Mouse (Mus musculus): ENCODE measurements around the gene Hist1h4a. TPM values are rescaled to one million over a fixed set of nuclear protein-coding genes. Genes with fewer than 3 reads are reported as not detected.

Gene Hist1h4a
- total RNA-seq, 4 experiments from 2014 or later = 4.1 to 10.2 (median 5.4) TPM

DNA sequence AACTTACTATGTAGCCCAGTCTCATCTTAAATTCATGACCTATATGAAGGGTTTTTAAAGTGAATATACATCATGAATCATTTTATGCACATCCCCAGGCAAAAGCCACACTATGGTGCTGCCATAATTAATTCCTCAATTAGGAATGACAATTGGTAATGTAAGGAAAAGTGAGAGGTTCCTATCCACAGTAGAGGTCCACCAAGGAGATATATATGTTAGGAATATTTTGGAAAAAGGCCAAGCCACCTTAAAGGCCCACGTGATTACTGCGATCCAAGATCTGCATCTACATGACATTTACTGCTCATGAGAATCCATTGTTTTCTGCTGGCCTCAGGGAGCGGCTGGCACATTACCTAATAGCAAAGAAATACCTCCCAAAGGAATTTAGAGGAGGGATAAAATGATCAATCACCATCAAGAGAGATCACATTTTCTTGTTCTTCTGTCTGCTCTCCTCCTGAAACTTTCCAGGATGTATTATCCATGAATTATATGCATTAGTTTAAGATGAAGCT, 1.7 kb downstream of the Hist1h4a start:
- DNase-seq (ENCODE audit: low spot score) = no peak

- no peak for DNase-seq (ENCODE audit: low spot score)
These were observed 3.1 kb downstream of the Hist1h4a start for GRCm38 (mm10) chr13:23757921-23758320.

DNA sequence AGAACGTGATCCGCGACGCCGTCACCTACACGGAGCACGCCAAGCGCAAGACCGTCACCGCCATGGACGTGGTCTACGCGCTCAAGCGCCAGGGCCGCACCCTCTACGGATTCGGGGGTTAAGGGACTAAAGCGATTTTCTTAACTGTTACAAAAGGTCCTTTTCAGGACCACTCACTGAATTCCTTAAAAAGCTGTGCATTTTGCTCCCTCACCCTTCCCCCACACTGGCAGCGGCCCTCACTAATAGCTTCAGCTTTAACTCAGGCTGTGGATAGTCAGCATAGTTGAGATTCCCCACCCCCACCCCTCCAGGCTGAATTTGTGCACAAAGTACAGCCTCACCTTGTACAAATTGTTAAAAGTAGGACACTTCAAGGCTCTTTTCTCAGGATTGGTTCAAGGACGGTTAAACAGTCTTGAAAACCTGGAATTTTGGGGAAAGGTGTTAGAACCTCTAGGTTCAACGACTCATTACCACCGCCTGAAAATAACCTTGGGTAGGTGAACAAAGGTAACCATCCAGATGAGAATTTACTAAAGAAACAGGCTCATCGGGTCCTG, 3.7 kb downstream of the Hist1h4a start:
- DNase-seq (ENCODE audit: low spot score) = no peak

- peak; percentile 88 for DNase-seq (ENCODE audit: low spot score)
These were observed 4.2 kb downstream of the Hist1h4a start, which contains the start of gene Hist1h4b for GRCm38 (mm10) chr13:23756790-23757189. TSS of gene Hist1h4b (plus strand) at chr13:23757013.

GRCm38 (mm10) chr13:23755000-23755399, 6.0 kb downstream of the Hist1h4a start:
- no peak for DNase-seq (ENCODE audit: low spot score)

- no peak for DNase-seq (ENCODE audit: low spot score)
These were observed 7.5 kb downstream of the Hist1h4a start for GRCm38 (mm10) chr13:23753314-23754078.

DNA sequence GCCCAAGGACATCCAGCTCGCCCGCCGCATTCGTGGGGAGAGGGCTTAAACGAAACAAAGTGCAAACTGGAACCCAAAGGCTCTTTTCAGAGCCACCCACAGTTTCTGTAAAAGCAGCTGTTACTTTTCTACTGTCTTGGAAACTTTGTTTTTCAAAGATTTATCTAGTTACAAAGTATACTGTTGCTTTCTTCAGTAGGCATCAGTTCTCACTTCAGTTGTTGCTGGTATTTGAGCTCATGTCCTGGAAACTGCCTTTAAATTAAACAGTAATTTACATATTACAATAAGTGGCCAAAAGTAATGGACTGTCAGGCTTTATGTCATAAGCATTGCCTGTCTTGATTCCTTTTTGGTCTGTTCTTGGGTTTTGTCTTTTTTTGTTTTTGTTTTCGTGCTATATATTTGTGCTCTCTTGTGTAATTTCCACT, 8.3 kb downstream of the Hist1h4a start:
- no peak for DNase-seq (ENCODE audit: low spot score)

GRCm38 (mm10) chr13:23752067-23752741, 8.8 kb downstream of the Hist1h4a start, which contains the start of gene Hist1h3b:
TSS of gene Hist1h3b (plus strand) at chr13:23752267.
- peak; percentile 78 for DNase-seq (ENCODE audit: low spot score)

- DNase-seq (ENCODE audit: low spot score) = no peak
These were observed 9.5 kb downstream of the Hist1h4a start for GRCm38 (mm10) chr13:23751478-23751956.

GRCm38 (mm10) chr13:23750839-23751477, 10.1 kb downstream of the Hist1h4a start, which contains the start of gene Hist1h2ab:
TSS of gene Hist1h2ab (plus strand) at chr13:23751126.
- peak; percentile 73 for DNase-seq (ENCODE audit: low spot score)

GRCm38 (mm10) chr13:23749563-23750121, 11.4 kb downstream of the Hist1h4a start:
- DNase-seq (ENCODE audit: low spot score) = no peak

- no peak for DNase-seq (ENCODE audit: low spot score)
These were observed 13.1 kb downstream of the Hist1h4a start for GRCm38 (mm10) chr13:23747892-23748288.

DNA sequence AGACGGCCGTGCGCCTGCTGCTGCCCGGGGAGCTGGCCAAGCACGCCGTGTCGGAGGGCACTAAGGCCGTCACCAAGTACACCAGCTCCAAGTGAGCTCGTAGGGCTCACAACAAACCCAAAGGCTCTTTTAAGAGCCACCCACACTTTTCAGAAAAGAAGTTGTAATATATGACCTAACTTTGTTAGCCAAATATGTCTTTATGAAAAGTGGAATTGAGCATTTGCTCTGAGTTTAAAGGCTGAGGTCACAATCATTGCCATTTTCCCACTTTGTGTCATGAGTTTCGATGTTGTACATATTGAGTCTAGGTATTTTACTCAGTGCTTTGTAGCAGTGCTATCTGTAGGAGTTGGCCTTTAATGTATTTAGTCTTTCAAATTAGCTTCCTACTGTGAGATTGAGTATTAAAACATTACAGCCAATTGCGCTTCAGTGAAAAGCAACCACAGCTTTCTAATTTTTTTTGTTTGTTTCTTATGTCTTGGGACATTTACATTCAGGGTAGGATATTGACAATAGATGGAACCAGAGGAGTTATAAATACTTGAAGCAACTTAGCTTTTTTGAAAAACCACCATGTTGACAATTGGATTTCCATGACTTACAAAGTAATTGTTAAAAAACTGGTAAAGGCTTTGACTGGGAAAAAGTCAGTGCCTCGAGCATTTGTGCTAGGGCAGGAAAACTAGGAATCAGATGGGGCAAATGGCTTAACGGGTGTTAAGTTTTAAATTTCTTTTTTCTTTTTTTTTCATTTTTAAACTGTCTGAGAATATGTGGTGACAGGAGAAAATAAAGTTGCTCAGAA, 13.7 kb downstream of the Hist1h4a start:
- DNase-seq (ENCODE audit: low spot score) = no peak

GRCm38 (mm10) chr13:23746201-23747080, 14.6 kb downstream of the Hist1h4a start, which contains the start of gene Hist1h2bb:
TSS of gene Hist1h2bb (plus strand) at chr13:23746734.
- DNase-seq (ENCODE audit: low spot score) = peak; percentile 94

DNA sequence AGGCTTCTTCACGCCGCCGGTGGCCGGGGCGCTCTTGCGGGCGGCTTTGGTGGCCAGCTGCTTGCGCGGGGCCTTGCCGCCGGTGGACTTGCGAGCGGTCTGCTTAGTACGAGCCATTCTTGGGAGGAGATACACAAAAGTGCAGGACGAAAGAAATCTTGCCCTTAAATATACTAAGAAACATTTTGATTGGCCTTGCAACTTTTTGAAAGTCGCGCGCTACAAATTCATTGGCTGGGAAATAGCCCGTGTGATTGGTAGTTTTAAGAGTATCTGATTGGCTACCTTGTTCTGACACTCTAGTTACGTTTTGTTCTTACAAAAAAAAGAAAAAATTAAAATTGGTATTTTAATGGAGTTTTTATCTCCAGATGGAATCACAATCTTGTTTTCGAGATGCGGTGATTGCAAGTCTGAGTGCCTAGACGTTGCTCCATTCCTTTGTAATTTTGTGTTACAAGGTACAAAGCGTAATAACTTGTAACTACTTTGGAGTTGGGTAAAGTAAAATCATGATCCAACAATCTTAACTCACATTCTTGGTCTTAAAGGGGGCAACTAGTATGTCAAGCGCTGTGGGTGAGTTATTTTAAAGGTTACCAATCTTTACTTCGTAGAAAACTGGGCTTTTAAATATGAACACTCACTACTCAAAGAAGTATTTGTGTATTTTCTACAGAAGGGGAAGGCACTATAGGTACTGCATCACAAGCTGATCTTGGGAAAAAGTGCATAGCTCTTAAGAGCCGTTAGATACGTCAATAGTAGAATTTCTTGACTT, 15.5 kb downstream of the Hist1h4a start, which contains the start of gene Hist1h3c:
Gene Hist1h3c (minus strand): TSS at position 222 of the 781 bp plus-strand sequence.
- DNase-seq (ENCODE audit: low spot score) = peak; percentile 87

GRCm38 (mm10) chr13:23744421-23745380, 16.3 kb downstream of the Hist1h4a start:
- DNase-seq (ENCODE audit: low spot score) = no peak

GRCm38 (mm10) chr13:23743963-23744362, 17.1 kb downstream of the Hist1h4a start:
- DNase-seq (ENCODE audit: low spot score) = no peak
